Mouse (Mus musculus) forebrain, embryonic 13.5 days (tissue): ENCODE measurements around the gene Gmeb1. TPM values are rescaled to one million over a fixed set of nuclear protein-coding genes. Genes with fewer than 3 reads are reported as not detected.
"Not testable (repeated sequence)": the region's sequence is repeated elsewhere in the genome, so short reads cannot be mapped to it uniquely, and the experiment has no call there.

Source experiments
- ATAC-seq: fragments of 200-750 bp; cut with Nextera tagmentation; 2 replicates; pipeline ENCODE4 v1.8.0; 2017
- H3K27ac ChIP-seq: fragments of 300-500 bp; sonication (generic); 2 replicates; pipeline ENCODE4 v1.5.1; 2015; ENCODE audit warnings: inconsistent platforms, mild to moderate bottlenecking, moderate library complexity
- H3K27me3 ChIP-seq: fragments of 300-500 bp; sonication (generic); 2 replicates; pipeline ENCODE4 v1.6.1; 2015; ENCODE audit warnings: mild to moderate bottlenecking, inconsistent platforms
- H3K36me3 ChIP-seq: fragments of 300-500 bp; sonication (generic); 2 replicates; pipeline ENCODE4 v1.6.1; 2015; ENCODE audit warnings: mild to moderate bottlenecking, inconsistent platforms; ENCODE audit not compliant: poor library complexity, severe bottlenecking
- H3K4me1 ChIP-seq: fragments of 300-500 bp; sonication (generic); 2 replicates; pipeline ENCODE4 v1.6.1; 2015; ENCODE audit warnings: inconsistent platforms
- H3K4me2 ChIP-seq: fragments of 300-500 bp; sonication (generic); 2 replicates; pipeline ENCODE4 v1.6.1; 2015; ENCODE audit warnings: inconsistent platforms, mild to moderate bottlenecking, moderate library complexity
- H3K4me3 ChIP-seq: fragments of 300-500 bp; sonication (generic); 2 replicates; pipeline ENCODE4 v1.5.1; 2015; ENCODE audit warnings: mild to moderate bottlenecking, inconsistent platforms
- H3K9ac ChIP-seq: fragments of 300-500 bp; sonication (generic); 2 replicates; pipeline ENCODE4 v1.6.1; 2015; ENCODE audit warnings: mild to moderate bottlenecking, inconsistent platforms
- H3K9me3 ChIP-seq: fragments of 300-500 bp; sonication (generic); replicated peaks from 2 replicates; pipeline ENCODE4 v1.6.1; 2016; ENCODE audit warnings: inconsistent platforms
- WGBS: fragments of 180-500 bp; shearing (Covaris S2); methylation state at CpG from one replicate; pipeline ENCODE4 v1.1.7; 2015; 5-methylcytosine and 5-hydroxymethylcytosine counted together
- polyA plus RNA-seq: library from polyadenylated mRNA; unstranded; fragments of >200 nt; fragmentation: Nextera tagmentation; extraction: Ambion mirVana; gene quantifications from 2 replicates; pipeline ENCODE4 v1.2.1, GENCODE M21; 2015

The Gmeb1 gene
- polyA plus RNA-seq, 1 experiment from 2014 or later: 50.0 TPM

- Histone ChIP-seq H3K9ac (no peak overlapping the region), H3K9me3 (no peaks in the 10 kb centered on the region), H3K4me2 (no peak overlapping the region), H3K27me3 (no peaks in the 10 kb centered on the region), H3K36me3 (peaks cover 2% of the 10 kb centered on the region; the same call in 1 of the 2 replicates), H3K27ac (no peak overlapping the region), H3K4me1 (peaks cover 6% of the 10 kb centered on the region), H3K4me3 (no peak overlapping the region)
- 79% methylated on average over 1 of the region's 1 CpGs for WGBS
- no peak for ATAC-seq
These were observed 38.4 kb upstream of the Gmeb1 start for GRCm38 (mm10) chr4:132299849-132300248.

GRCm38 (mm10) chr4:132295696-132296390 lies 34.4 kb upstream of the Gmeb1 start:
- Histone ChIP-seq H3K4me3 (no peak overlapping the region), H3K36me3 (peaks cover 37% of the 10 kb centered on the region), H3K9me3 (no peaks in the 10 kb centered on the region; the same call in 1 of the 2 replicates), H3K4me2 (no peak overlapping the region), H3K27ac (no peak overlapping the region), H3K9ac (no peak overlapping the region), H3K4me1 (no peaks in the 10 kb centered on the region), H3K27me3 (no peaks in the 10 kb centered on the region)
- WGBS: 48% methylated on average over 8 of the region's 8 CpGs
- ATAC-seq: no peak

- no peak overlapping the region for H3K4me2 ChIP-seq
- WGBS: 83% methylated on average over 7 of the region's 7 CpGs
- no peak overlapping the region for H3K4me3 ChIP-seq
- no peak overlapping the region for H3K27ac ChIP-seq
- ATAC-seq: no peak
- no peak overlapping the region for H3K9ac ChIP-seq
- no peaks in the 10 kb centered on the region for H3K4me1 ChIP-seq
- no peaks in the 10 kb centered on the region for H3K27me3 ChIP-seq
- H3K9me3 ChIP-seq: no peaks in the 10 kb centered on the region; the same call in 1 of the 2 replicates
- peaks cover 52% of the 10 kb centered on the region for H3K36me3 ChIP-seq
These were observed 32.4 kb upstream of the Gmeb1 start for GRCm38 (mm10) chr4:132293682-132294240.

DNA sequence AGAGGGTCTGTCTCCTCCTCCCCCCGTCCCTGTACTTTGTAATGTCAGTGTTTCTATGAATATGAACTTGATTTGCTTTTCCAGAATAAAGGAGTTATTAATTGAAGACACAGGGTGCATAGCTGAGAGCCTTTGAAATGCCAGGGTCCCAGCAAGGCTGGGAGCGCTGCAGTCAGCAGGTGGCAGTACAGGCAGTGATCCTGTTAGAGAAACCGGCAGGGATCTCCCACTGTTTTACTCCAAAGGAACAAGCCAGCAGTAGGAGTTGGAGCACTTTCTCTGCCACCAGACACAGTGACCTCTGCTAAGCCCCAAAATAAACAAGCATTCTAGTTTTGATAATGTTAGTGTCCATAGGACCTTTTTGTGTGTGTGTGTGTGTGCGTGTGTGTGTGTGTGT lies 31.6 kb upstream of the Gmeb1 start:
- Histone ChIP-seq H3K9ac (no peak overlapping the region), H3K4me2 (no peak overlapping the region), H3K4me3 (no peak overlapping the region), H3K4me1 (no peaks in the 10 kb centered on the region), H3K9me3 (no peaks in the 10 kb centered on the region; the same call in 1 of the 2 replicates), H3K27ac (no peak overlapping the region), H3K36me3 (peaks cover 52% of the 10 kb centered on the region), H3K27me3 (no peaks in the 10 kb centered on the region)
- ATAC-seq: no peak
- 41% methylated on average over 4 of the region's 4 CpGs for WGBS

DNA sequence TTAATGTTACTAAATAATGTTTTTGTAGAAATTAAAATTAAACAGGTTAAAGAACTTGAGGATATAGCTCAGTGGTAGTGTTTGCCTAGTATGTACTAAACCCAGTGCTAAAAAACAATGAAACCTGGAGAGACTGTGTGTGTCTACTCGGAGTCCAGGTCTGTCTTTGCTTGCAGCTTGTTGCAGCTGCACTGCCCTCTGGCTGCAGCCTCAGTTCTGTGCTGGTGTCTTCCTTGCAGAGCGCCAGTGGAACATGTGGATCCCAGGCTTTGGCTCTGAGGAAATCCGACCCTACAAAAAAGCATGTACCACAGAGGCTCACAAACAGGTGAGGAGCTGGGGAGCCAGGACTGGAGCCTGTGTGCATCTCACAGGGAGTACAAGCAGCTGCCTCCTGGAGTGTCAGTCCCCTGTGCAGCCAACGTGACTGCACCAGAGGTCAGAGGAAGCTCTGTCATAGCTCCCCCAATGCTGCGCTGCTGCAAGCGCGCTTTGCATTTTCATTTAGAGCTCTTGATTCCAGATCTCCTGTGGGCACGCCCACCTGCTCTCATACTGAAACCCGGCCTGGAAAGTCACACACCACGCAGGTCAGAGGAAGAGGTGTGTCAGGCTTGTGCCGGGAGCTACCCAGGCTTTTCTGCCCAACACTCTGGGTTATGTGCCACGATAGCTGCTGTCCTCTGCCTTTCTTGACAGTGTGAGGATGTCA lies 30.4 kb upstream of the Gmeb1 start:
- no peak overlapping the region for H3K27ac ChIP-seq
- peaks cover 57% of the 10 kb centered on the region for H3K36me3 ChIP-seq
- H3K27me3 ChIP-seq: no peaks in the 10 kb centered on the region
- no peaks in the 10 kb centered on the region; the same call in 1 of the 2 replicates for H3K9me3 ChIP-seq
- 80% methylated on average over 12 of the region's 12 CpGs for WGBS
- peak overlapping the region; percentile 16; the same call in 1 of the 2 replicates for H3K9ac ChIP-seq
- H3K4me2 ChIP-seq: no peak overlapping the region
- no peak for ATAC-seq
- H3K4me3 ChIP-seq: no peak overlapping the region
- no peaks in the 10 kb centered on the region for H3K4me1 ChIP-seq

GRCm38 (mm10) chr4:132291056-132291455 lies 29.7 kb upstream of the Gmeb1 start:
- 97% methylated on average over 4 of the region's 4 CpGs for WGBS
- ATAC-seq: no peak
- Histone ChIP-seq H3K27ac (no peak overlapping the region), H3K27me3 (no peaks in the 10 kb centered on the region), H3K9me3 (no peaks in the 10 kb centered on the region; the same call in 1 of the 2 replicates), H3K4me1 (no peaks in the 10 kb centered on the region), H3K4me3 (no peak overlapping the region), H3K9ac (no peak overlapping the region), H3K36me3 (peaks cover 64% of the 10 kb centered on the region), H3K4me2 (no peak overlapping the region)

GRCm38 (mm10) chr4:132288840-132289239 lies 27.4 kb upstream of the Gmeb1 start:
- WGBS: 95% methylated on average over 2 of the region's 5 CpGs
- ATAC-seq, H3K27me3 ChIP-seq: not testable (repeated sequence)

DNA sequence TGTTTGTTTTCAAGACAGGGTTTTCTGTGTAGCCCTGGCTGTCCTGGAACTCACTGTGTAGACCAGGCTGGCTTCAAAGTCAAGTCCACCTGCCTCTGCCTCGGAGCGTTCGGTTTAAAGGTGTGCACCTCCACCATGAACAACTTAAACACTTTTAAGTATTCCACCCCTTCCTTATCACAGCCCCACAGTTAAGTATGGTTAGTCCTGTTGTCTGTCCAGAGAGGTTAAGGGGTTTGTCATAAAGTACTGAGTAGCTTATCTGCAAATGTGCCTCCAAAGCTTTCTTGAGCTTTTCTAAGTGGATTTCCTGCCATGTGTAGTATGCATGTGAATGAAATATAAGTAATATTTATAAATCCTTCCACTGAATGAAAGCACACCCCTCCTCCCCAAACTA lies 14.5 kb upstream of the Gmeb1 start:
- no peak overlapping the region for H3K4me2 ChIP-seq
- ATAC-seq: no peak
- no peak overlapping the region for H3K4me3 ChIP-seq
- no peaks in the 10 kb centered on the region for H3K27me3 ChIP-seq
- no peaks in the 10 kb centered on the region for H3K9me3 ChIP-seq
- H3K9ac ChIP-seq: peak overlapping the region; percentile 18; the same call in 1 of the 2 replicates
- 95% methylated on average over 3 of the region's 3 CpGs for WGBS
- H3K4me1 ChIP-seq: peaks cover 20% of the 10 kb centered on the region
- H3K36me3 ChIP-seq: peaks cover 10% of the 10 kb centered on the region
- H3K27ac ChIP-seq: no peak overlapping the region

More at GRCm38 (mm10) chr4:132288840-132289239, 27.4 kb upstream of the Gmeb1 start:
- not testable (repeated sequence) for H3K4me2 ChIP-seq, H3K4me1 ChIP-seq, H3K27ac ChIP-seq, H3K9ac ChIP-seq, H3K9me3 ChIP-seq, H3K4me3 ChIP-seq
- H3K36me3 ChIP-seq: peaks cover 70% of the 10 kb centered on the region

DNA sequence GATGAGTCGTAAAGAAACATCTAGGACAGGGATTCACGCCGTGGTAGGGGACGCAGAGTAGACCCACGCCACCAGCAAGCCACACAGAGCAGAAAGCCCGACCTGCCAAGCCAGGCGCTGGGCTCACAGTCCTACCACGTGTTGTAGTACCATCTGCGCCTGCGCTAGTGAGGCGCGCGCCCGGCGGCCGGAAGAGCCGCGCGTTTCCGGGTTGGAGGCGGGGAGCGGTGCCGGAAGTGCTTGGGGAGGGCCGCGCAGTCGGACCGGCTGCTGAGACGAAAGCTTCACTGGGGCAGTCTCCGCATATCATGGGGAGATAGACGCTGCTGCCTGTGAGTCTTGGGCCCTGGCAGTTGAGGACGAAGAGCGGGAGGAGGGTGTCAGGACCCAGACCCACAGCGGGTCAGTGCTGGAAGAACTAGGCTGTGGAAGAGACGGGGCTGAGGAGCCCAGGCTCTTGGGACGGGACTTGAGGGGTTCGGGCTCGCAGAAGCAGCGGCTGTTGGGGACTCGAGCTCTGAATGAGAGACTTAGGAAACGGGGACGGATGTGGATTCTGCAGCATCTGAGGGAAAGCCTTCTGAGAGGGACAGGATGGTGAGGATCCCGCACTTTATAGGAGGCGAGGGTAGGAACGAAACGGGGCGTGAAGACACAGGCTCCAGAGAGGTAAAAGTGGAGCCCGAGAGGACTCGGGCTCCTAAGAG lies 12.9 kb upstream of the Gmeb1 start, which contains the start of gene Taf12:
Taf12 (plus strand) TSS at position 220 of the 707 bp plus-strand sequence.
- Histone ChIP-seq H3K4me3 (peak within 1 kb of the TSS; percentile 85), H3K9me3 (no peaks in the 10 kb centered on the region), H3K36me3 (no peaks in the 10 kb centered on the region; the same call in 1 of the 2 replicates), H3K9ac (peak within 1 kb of the TSS; percentile 92), H3K4me2 (peak within 1 kb of the TSS; percentile 81), H3K27me3 (no peaks in the 10 kb centered on the region), H3K27ac (peak within 1 kb of the TSS; percentile 92), H3K4me1 (peaks cover 24% of the 10 kb centered on the region)
- ATAC-seq: peak; percentile 90
- under 1% methylated on average over 48 of the region's 48 CpGs for WGBS

DNA sequence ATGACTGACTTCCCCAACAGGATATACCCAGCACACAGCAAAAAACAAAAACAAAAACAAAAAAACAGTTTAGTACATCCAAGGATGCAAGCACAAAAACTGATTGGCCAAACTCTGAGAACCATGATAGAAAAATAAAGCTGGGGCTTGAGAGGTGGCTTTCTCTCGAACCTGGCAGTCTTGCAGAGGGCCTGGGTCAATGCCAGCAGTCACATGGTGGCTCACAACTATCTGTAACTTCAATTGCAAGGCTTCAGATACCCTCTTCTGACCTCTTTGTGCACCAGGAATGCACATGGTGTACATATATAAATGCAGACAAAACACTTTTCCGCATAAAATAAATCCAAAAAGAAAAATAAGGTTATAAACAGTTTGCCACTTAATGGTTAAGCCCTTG lies 11.8 kb upstream of the Gmeb1 start:
- no peaks in the 10 kb centered on the region; the same call in 1 of the 2 replicates for H3K36me3 ChIP-seq
- peak overlapping the region; percentile 92 for H3K9ac ChIP-seq
- peak overlapping the region; percentile 81 for H3K4me2 ChIP-seq
- no peak overlapping the region for H3K27ac ChIP-seq
- H3K4me1 ChIP-seq: peaks cover 24% of the 10 kb centered on the region
- 70% methylated on average over 2 of the region's 2 CpGs for WGBS
- peak overlapping the region; percentile 85; the same call in 1 of the 2 replicates for H3K4me3 ChIP-seq
- ATAC-seq: no peak
- no peaks in the 10 kb centered on the region for H3K9me3 ChIP-seq
- H3K27me3 ChIP-seq: no peaks in the 10 kb centered on the region

GRCm38 (mm10) chr4:132269740-132270560 lies 8.5 kb upstream of the Gmeb1 start:
- H3K27me3 ChIP-seq: no peaks in the 10 kb centered on the region
- peak; percentile 70 for ATAC-seq
- no peaks in the 10 kb centered on the region for H3K36me3 ChIP-seq
- WGBS: under 1% methylated on average over 35 of the region's 35 CpGs
- no peaks in the 10 kb centered on the region for H3K9me3 ChIP-seq
- peak overlapping the region; percentile 29 for H3K4me3 ChIP-seq
- H3K4me2 ChIP-seq: peak overlapping the region; percentile 53
- H3K27ac ChIP-seq: peak overlapping the region; percentile 91
- peaks cover 15% of the 10 kb centered on the region for H3K4me1 ChIP-seq
- peak overlapping the region; percentile 62 for H3K9ac ChIP-seq
